Mouse (Mus musculus) embryo, embryonic 10.5 days (tissue): ENCODE measurements around the gene Olfr1246.
A peak's percentile ranks its signal among the peaks of the same experiment; 100 is the strongest.
"Not testable (repeated sequence)": the region's sequence is repeated elsewhere in the genome, so short reads cannot be mapped to it uniquely, and the experiment has no call there.

Source experiments
- DNase-seq: peaks from one replicate; pipeline ENCODE4 v3.0.0-alpha.2; 2015; ENCODE audit warnings: low spot score

Gene Olfr1246

GRCm38 (mm10) chr2:89593057-89593456 lies at the start of gene Olfr1246:
Gene Olfr1246, minus strand, starts transcription at chr2:89593157.
- DNase-seq, result no peak

GRCm38 (mm10) chr2:89634883-89635282 lies 41.9 kb upstream of the Olfr1246 start, which contains the start of gene Olfr1249:
Gene Olfr1249, minus strand, starts transcription at chr2:89634983.
- no peak for DNase-seq

GRCm38 (mm10) chr2:89618145-89618544 lies 25.2 kb upstream of the Olfr1246 start, which contains the start of gene Olfr1248:
Gene Olfr1248, minus strand, starts transcription at chr2:89618245.
- DNase-seq, result not testable (repeated sequence)

- no peak for DNase-seq
Measured at GRCm38 (mm10) chr2:89614030-89614429, 21.1 kb upstream of the Olfr1246 start, which contains the start of gene Olfr1247. Gene Olfr1247, minus strand, starts transcription at chr2:89614130.

GRCm38 (mm10) chr2:89578347-89578746 lies 14.6 kb downstream of the Olfr1246 start, which contains the start of gene Olfr1245:
Gene Olfr1245, minus strand, starts transcription at chr2:89578447.
- DNase-seq, result no peak

GRCm38 (mm10) chr2:89562706-89563105 lies 30.3 kb downstream of the Olfr1246 start:
- DNase-seq, result not testable (repeated sequence)

GRCm38 (mm10) chr2:89544516-89544915 lies 48.4 kb downstream of the Olfr1246 start:
- DNase-seq, result peak; percentile 5

GRCm38 (mm10) chr2:89539923-89540322 lies 53.0 kb downstream of the Olfr1246 start:
- no peak for DNase-seq
